ENCODE assay signal across 8 mouse cellular contexts in genomic region chr9:50658391-50658790, GRCm38 (mm10). TPM values are rescaled to one million over a fixed set of nuclear protein-coding genes. Genes with fewer than 3 reads are reported as not detected.
DNase-seq lines count a peak whose midpoint lies in the region; ATAC-seq and TF ChIP-seq lines count a peak whose summit lies in the region.

No protein-coding gene starts in this region.

- no peak for TF ChIP-seq CTCF in liver, embryonic 14.5 days (IDR thresholded peaks at IDR 0.05; ENCODE audit: low read depth)

- WGBS in forebrain, embryonic 11.5 days, result 28% methylated on average over 5 of the region's 5 CpGs
- WGBS in liver, embryonic 14.5 days (ENCODE audit: insufficient replicate concordance), result 14% methylated on average over 5 of the region's 5 CpGs

- ATAC-seq in forebrain, embryonic 11.5 days (replicated peaks; ENCODE audit: low FRiP score), result no peak
- no peak for ATAC-seq in liver, embryonic 14.5 days (ENCODE audit: insufficient read depth)

- peaks cover 2% of the 10 kb centered on the region; the same call in 1 of the 2 replicates for H3K4me1 ChIP-seq in forebrain, embryonic 11.5 days (replicated peaks; ENCODE audit: control insufficient read depth, insufficient read depth, low read length)
- H3K4me1 ChIP-seq in liver, embryonic 14.5 days (replicated peaks; ENCODE audit: control insufficient read depth in 2 of 2, insufficient read depth in 2 of 2, low read length in 1 of 2), result peaks cover 0 to 9% of the 10 kb centered on the region in 2 experiments; a peak in 2 of 4 replicates

- TF ChIP-seq EP300 in liver, embryonic 14.5 days (IDR thresholded peaks at IDR 0.05; ENCODE audit: low read depth), result no peak

- no peaks in the 10 kb centered on the region for H3K9me3 ChIP-seq in forebrain, embryonic 11.5 days (ENCODE audit: control insufficient read depth, low read length)
- no peaks in the 10 kb centered on the region for H3K9me3 ChIP-seq in liver, embryonic 14.5 days (ENCODE audit: control insufficient read depth, low read length)

- no peak overlapping the region for H3K27ac ChIP-seq in forebrain, embryonic 11.5 days (ENCODE audit: low read depth, low read length)
- H3K27ac ChIP-seq in liver, embryonic 14.5 days, result no peak overlapping the region

- H3K27me3 ChIP-seq in forebrain, embryonic 11.5 days (ENCODE audit: control insufficient read depth, insufficient read depth, low read length), result no peaks in the 10 kb centered on the region
- no peaks in the 10 kb centered on the region for H3K27me3 ChIP-seq in liver, embryonic 14.5 days (ENCODE audit: control insufficient read depth, insufficient read depth, low read length)

- H3K36me3 ChIP-seq in forebrain, embryonic 11.5 days (ENCODE audit: control insufficient read depth, insufficient read depth, low read length), result peaks cover under 1% of the 10 kb centered on the region; the same call in 1 of the 2 replicates
- H3K36me3 ChIP-seq in liver, embryonic 14.5 days (replicated peaks; ENCODE audit: control insufficient read depth, insufficient read depth, low read depth), result peaks cover under 1% of the 10 kb centered on the region

- peak overlapping the region; percentile 84 for H3K4me2 ChIP-seq in forebrain, embryonic 11.5 days (ENCODE audit: low read depth, low read length, severe bottlenecking)
- H3K4me2 ChIP-seq in liver, embryonic 14.5 days (ENCODE audit: low read depth), result peak overlapping the region; percentile 78

- DNase-seq in embryo, embryonic 11 days, result peak; percentile 5
- DNase-seq in embryo, embryonic 10 days (ENCODE audit: low spot score), result no peak
- DNase-seq in 3T3-L1 (ENCODE audit: low read depth, low spot score), result peak; percentile 11
- no peak for DNase-seq in forebrain, embryonic 11.5 days (ENCODE audit: low spot score)
- DNase-seq in liver, embryonic 14.5 days (ENCODE audit: low read depth in 3 of 3, low spot score in 3 of 3), result no peak
- DNase-seq in frontal cortex, postnatal 10 days (ENCODE audit: low spot score in 2 of 2), result no peak
- no peak for DNase-seq in gastrocnemius, adult 18-20 months (ENCODE audit: low spot score)
- no peak for DNase-seq in left cerebral cortex, adult 18-20 months (ENCODE audit: low spot score in 2 of 2)

- H3K4me3 ChIP-seq in forebrain, embryonic 11.5 days (ENCODE audit: low read depth, low read length), result peak overlapping the region; percentile 84
- H3K4me3 ChIP-seq in liver, embryonic 14.5 days (ENCODE audit: insufficient read depth in 1 of 2, low read depth in 2 of 2, low read length in 2 of 2), result peak overlapping the region; percentile 80 to 94

- peak overlapping the region; percentile 89 for H3K9ac ChIP-seq in forebrain, embryonic 11.5 days (ENCODE audit: low read length)
- H3K9ac ChIP-seq in liver, embryonic 14.5 days (replicated peaks), result peak overlapping the region; percentile 90

RNA-seq across cellular contexts. Expression of gene Dlat, which starts 1.2 kb away (rescaled TPM):
- polyA plus RNA-seq in forebrain, embryonic 11.5 days (2014; fragmentation: Nextera tagmentation; extraction: Ambion mirVana), result 53.2 and 57.7 TPM in 2 replicates
- polyA plus RNA-seq in liver, embryonic 14.5 days (2012; rRNA removed), result 7.0 and 14.4 TPM in 2 replicates
- 32.0 and 35.7 TPM in 2 replicates for polyA plus RNA-seq in liver, embryonic 14.5 days (2014; fragmentation: Nextera tagmentation; extraction: Ambion mirVana)
- total RNA-seq in gastrocnemius, adult 18-20 months (2021), result 100 to 1,000 TPM; 175 to 192 TPM
- 100 to 1,000 TPM; 107 to 121 TPM for total RNA-seq in left cerebral cortex, adult 18-20 months (2021)

RNA-seq across cellular contexts. Expression of gene Nkapd1, which starts 41.1 kb away (rescaled TPM):
- polyA plus RNA-seq in forebrain, embryonic 11.5 days (2014; fragmentation: Nextera tagmentation; extraction: Ambion mirVana), result 23.3 and 24.3 TPM in 2 replicates
- polyA plus RNA-seq in liver, embryonic 14.5 days (2012; rRNA removed), result 2.9 and 4.7 TPM in 2 replicates
- 7.0 and 7.3 TPM in 2 replicates for polyA plus RNA-seq in liver, embryonic 14.5 days (2014; fragmentation: Nextera tagmentation; extraction: Ambion mirVana)
- 10 to 100 TPM; 11.1 to 11.6 TPM for total RNA-seq in gastrocnemius, adult 18-20 months (2021)
- 10 to 100 TPM; 16.5 to 21.5 TPM for total RNA-seq in left cerebral cortex, adult 18-20 months (2021)

RNA-seq across cellular contexts. Expression of gene Pih1d2, which starts 41.3 kb away (rescaled TPM):
- polyA plus RNA-seq in forebrain, embryonic 11.5 days (2014; fragmentation: Nextera tagmentation; extraction: Ambion mirVana), result 7.2 and 8.6 TPM in 2 replicates
- polyA plus RNA-seq in liver, embryonic 14.5 days (2012; rRNA removed), result 0.18 and 0.78 TPM in 2 replicates
- 0.56 and 1.4 TPM in 2 replicates for polyA plus RNA-seq in liver, embryonic 14.5 days (2014; fragmentation: Nextera tagmentation; extraction: Ambion mirVana)
- under 1 TPM; 0.18 to 0.38 TPM for total RNA-seq in gastrocnemius, adult 18-20 months (2021)
- 1 to 10 TPM; 2.6 to 4.1 TPM for total RNA-seq in left cerebral cortex, adult 18-20 months (2021)

RNA-seq across cellular contexts. Expression of gene Timm8b, which starts 54.7 kb away (rescaled TPM):
- polyA plus RNA-seq in forebrain, embryonic 11.5 days (2014; fragmentation: Nextera tagmentation; extraction: Ambion mirVana), result 318 and 323 TPM in 2 replicates
- polyA plus RNA-seq in liver, embryonic 14.5 days (2012; rRNA removed), result 111 and 153 TPM in 2 replicates
- 248 and 263 TPM in 2 replicates for polyA plus RNA-seq in liver, embryonic 14.5 days (2014; fragmentation: Nextera tagmentation; extraction: Ambion mirVana)
- 100 to 1,000 TPM; 223 to 226 TPM for total RNA-seq in gastrocnemius, adult 18-20 months (2021)
- total RNA-seq in left cerebral cortex, adult 18-20 months (2021), result 100 to 1,000 TPM; 210 to 212 TPM

RNA-seq across cellular contexts. Expression of gene Sdhd, which starts 54.8 kb away (rescaled TPM):
- polyA plus RNA-seq in forebrain, embryonic 11.5 days (2014; fragmentation: Nextera tagmentation; extraction: Ambion mirVana), result 257 and 262 TPM in 2 replicates
- 167 and 179 TPM in 2 replicates for polyA plus RNA-seq in liver, embryonic 14.5 days (2012; rRNA removed)
- 322 and 337 TPM in 2 replicates for polyA plus RNA-seq in liver, embryonic 14.5 days (2014; fragmentation: Nextera tagmentation; extraction: Ambion mirVana)
- 100 to 1,000 TPM; 300 to 329 TPM for total RNA-seq in gastrocnemius, adult 18-20 months (2021)
- total RNA-seq in left cerebral cortex, adult 18-20 months (2021), result 100 to 1,000 TPM; 104 to 118 TPM

Comparison
In these comparisons a context has a peak if more than half of its experiments do, and no peak if none do; other contexts are left out.
1. DNase-seq: peak in embryo, embryonic 11 days (single experiment) and 3T3-L1 (single experiment); none in embryo, embryonic 10 days (single experiment), forebrain, embryonic 11.5 days (single experiment), liver, embryonic 14.5 days (0 of 3), frontal cortex, postnatal 10 days (0 of 2), gastrocnemius, adult 18-20 months (single experiment) and left cerebral cortex, adult 18-20 months (0 of 2).